Mouse (Mus musculus): Measurements from ENCODE around the gene Usp53.

Usp53 gene

GRCm38 (mm10) chr3:122984249-122985182, at the start of gene Usp53:
Gene Usp53, minus strand, starts transcription at chr3:122984510.
- peak; percentile 98 for DNase-seq (ENCODE audit: low read depth, low spot score)

- no peak for DNase-seq (ENCODE audit: low read depth, low spot score)
Observed at GRCm38 (mm10) chr3:123033804-123034203, 49.5 kb upstream of the Usp53 start.

GRCm38 (mm10) chr3:123025634-123026033, 41.3 kb upstream of the Usp53 start:
- no peak for DNase-seq (ENCODE audit: low read depth, low spot score)

DNA sequence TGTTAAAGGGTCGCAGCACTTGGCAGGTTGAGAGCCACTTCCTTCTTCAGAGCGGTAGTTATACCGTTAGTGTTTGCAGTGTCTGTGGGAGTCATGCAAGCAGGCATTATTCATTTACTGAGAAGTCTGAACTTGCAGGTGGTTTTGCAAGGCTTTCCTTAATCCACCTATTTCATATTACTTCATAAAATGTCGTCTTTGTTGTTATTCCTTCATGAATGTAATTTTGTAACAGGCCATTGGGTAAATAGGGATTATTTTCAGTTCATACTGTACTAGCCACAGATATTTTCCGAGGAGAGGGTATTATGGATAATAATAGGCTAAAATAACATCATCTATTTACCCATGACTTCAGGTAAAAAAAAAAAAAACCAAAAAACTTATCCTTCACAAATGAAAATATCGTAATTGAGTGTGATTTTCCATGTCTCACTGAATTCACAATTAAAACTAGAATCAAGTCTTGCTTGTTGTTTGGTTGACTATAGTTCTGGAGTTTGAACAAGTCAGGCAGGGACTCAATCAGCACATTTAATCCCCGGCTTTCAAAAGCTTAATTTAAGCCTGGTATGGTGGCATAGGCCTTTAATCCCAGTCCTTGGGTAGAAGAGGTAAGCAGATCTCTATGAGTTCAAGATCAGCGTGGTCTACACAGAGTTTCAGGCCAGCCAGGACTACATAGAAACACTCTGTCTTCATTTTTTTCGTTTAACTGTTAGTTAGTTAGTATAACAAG, 40.4 kb upstream of the Usp53 start:
- no peak for DNase-seq (ENCODE audit: low read depth, low spot score)

GRCm38 (mm10) chr3:123018792-123019191, 34.5 kb upstream of the Usp53 start:
- DNase-seq (ENCODE audit: low read depth, low spot score) = no peak

GRCm38 (mm10) chr3:123013476-123013875, 29.2 kb upstream of the Usp53 start:
- no peak for DNase-seq (ENCODE audit: low read depth, low spot score)

DNA sequence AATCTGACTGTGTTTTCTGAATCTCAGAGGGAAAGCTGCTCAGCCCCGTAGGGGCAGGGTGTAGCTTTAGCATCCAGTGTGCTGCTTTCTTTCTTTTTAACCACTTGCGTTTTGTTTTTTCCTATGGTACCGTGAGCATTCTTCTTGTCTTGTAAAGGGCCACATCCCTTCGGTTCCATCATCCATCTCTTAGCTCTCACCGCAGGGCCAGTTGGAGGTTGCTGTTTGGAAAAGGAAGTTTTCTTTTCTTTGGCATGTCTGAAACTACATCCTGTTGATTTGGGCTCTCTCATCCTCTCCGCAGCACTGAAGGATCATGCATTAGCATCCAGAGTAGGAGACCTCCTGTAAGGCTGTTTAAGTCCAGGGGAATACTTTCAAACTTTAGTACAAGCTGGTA, 25.1 kb upstream of the Usp53 start:
- peak; percentile 10 for DNase-seq (ENCODE audit: low read depth, low spot score)

- peak; percentile 17 for DNase-seq (ENCODE audit: low read depth, low spot score)
Observed at GRCm38 (mm10) chr3:123007386-123007785, 23.1 kb upstream of the Usp53 start.

GRCm38 (mm10) chr3:123001053-123001452, 16.7 kb upstream of the Usp53 start:
- no peak for DNase-seq (ENCODE audit: low read depth, low spot score)

DNA sequence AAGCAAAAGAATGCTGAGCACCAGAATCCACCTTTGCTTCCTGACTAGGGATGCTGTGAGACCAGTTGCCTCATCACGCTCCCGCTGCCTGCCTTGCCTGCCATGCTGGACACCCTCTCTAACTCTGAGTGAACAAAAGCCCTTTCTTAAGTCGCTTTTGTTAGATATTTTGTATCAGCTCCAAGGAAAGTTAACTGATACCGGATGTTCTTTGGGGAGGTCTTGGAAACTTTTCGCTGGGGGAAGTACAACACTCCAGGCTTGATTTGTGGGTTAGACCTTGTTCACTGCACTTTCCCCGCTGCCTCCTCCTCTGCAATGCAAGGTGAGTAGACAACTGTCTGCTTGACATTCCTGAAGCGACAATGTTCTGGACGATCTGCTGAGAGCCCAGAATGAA, 14.2 kb upstream of the Usp53 start:
- DNase-seq (ENCODE audit: low read depth, low spot score) = no peak

GRCm38 (mm10) chr3:122996968-122997367, 12.7 kb upstream of the Usp53 start:
- no peak for DNase-seq (ENCODE audit: low read depth, low spot score)

DNA sequence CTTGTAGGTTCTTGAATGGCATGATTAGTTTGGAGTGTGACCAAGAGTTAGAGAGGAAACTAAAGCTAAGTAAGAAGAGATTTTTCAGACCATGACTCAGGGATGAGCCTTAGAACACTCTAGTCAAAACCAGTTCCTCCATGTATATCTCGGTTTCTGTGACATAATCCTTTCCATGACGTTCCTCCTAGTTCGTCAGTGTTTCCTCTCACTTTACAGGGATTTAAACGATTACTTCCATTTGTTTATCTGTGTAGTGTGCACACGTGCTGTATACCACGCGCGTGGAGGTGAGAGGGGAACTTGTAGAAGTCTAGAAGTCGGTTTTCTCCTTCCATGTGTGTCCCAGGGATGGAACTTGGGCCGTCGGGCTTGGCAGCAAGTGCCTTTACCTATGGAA, 2.6 kb upstream of the Usp53 start:
- no peak for DNase-seq (ENCODE audit: low read depth, low spot score)

- DNase-seq (ENCODE audit: low read depth, low spot score) = no peak
Observed at GRCm38 (mm10) chr3:122986386-122986785, 2.1 kb upstream of the Usp53 start.

DNA sequence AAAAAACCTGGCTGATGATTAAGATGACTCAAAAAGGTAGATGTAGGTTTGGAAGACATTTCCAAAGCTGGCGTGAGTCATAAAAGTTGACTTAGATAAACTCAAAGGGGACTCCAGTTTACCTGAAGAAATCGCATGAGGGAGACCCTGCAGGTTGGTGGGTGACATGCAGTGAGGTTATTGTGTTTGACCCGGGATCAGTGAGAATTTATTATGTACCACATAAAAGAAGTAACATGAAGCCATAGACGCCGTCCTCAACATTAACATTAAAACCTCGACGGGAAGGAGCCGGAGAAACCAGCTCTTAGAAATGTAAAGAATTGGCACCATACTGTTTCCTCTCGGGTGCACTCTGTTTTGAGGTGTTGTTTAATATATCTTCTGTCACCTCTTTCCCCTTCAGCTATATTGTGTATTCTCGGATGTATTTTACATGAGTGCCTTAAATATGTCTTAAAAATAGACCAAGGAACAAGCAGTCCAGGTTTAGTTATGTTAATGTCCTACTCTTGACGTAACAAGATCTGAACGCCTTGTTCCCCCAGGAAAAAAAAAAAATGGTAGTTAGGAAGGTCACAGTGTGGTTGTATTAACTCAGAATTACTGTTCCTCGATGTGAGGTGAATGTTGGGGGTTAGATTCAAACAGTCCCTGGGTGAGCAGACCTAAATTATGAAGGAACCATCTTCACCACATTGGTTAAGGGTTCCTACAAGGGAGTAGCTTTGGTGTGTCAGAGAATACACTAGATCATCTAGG, 1.1 kb upstream of the Usp53 start:
- DNase-seq (ENCODE audit: low read depth, low spot score) = no peak

- DNase-seq (ENCODE audit: low read depth, low spot score) = peak; percentile 80
Observed at GRCm38 (mm10) chr3:122983849-122984248, 461 bp downstream of the Usp53 start.

- no peak for DNase-seq (ENCODE audit: low read depth, low spot score)
Observed at GRCm38 (mm10) chr3:122975964-122976363, 8.3 kb downstream of the Usp53 start.

- DNase-seq (ENCODE audit: low read depth, low spot score) = peak; percentile 64
Observed at GRCm38 (mm10) chr3:122975363-122975762, 8.9 kb downstream of the Usp53 start.

- peak; percentile 35 for DNase-seq (ENCODE audit: low read depth, low spot score)
Observed at GRCm38 (mm10) chr3:122974833-122975232, 9.5 kb downstream of the Usp53 start.

- no peak for DNase-seq (ENCODE audit: low read depth, low spot score)
Observed at GRCm38 (mm10) chr3:122972126-122972822, 12.0 kb downstream of the Usp53 start.

DNA sequence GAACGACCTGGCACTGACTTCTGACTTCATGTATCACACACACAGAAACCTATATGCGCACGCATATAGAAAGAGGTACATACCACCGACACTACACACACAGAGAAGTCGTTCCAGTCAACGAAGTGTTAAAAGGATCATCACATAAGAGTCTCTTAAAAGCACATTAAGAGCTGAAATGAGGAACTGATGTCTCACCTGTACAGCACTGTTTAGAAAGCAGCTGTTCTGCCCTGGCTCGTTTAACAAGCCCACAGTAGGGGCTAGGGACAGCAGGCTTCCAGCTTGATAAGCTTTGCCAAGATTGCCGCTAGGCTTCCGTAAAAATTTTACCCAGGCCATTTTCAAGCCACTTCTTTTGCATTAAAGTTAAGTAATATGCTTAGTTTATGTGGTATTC, 15.9 kb downstream of the Usp53 start:
- no peak for DNase-seq (ENCODE audit: low read depth, low spot score)

GRCm38 (mm10) chr3:122964301-122964700, 20.0 kb downstream of the Usp53 start:
- no peak for DNase-seq (ENCODE audit: low read depth, low spot score)
